Mouse (Mus musculus): ENCODE measurements around the gene Notch1.

- TF ChIP-seq CTCF (IDR thresholded peaks at IDR 0.05; ENCODE audit: borderline replicate concordance, control insufficient read depth, extremely low read depth, insufficient read depth, low read length, poor library complexity) (no peak), POLR2A (IDR thresholded peaks at IDR 0.05; ENCODE audit: control insufficient read depth, extremely low read depth, insufficient read depth, low read length, poor library complexity) (no peak)
These were observed 20.0 kb downstream of the Notch1 start for GRCm38 (mm10) chr2:26496451-26496850.
